Mouse (Mus musculus) embryonic fibroblast, embryonic 13.5 days (primary cell): ENCODE results near the gene Pnrc2. TPM values are rescaled to one million over a fixed set of nuclear protein-coding genes. Genes with fewer than 3 reads are reported as not detected.
A peak's percentile ranks its signal among the peaks of the same experiment; 100 is the strongest.

Experiments
- H3K27ac ChIP-seq: 2 replicates; pipeline ENCODE4 v1.5.1; 2012; ENCODE audit warnings: low read length, control low read depth, inconsistent platforms; ENCODE audit not compliant: insufficient read depth
- H3K4me1 ChIP-seq: 2 replicates; pipeline ENCODE4 v1.6.1; 2011; ENCODE audit warnings: low read length; ENCODE audit not compliant: control insufficient read depth, insufficient read depth
- H3K4me3 ChIP-seq: 2 replicates; pipeline ENCODE4 v1.5.1; 2011; ENCODE audit warnings: mild to moderate bottlenecking, control low read depth, low read length; ENCODE audit not compliant: insufficient read depth
- CTCF ChIP-seq: IDR thresholded peaks from 2 replicates; pipeline ENCODE4 v1.5.1; 2011; ENCODE audit warnings: mild to moderate bottlenecking, control low read depth, low read length, moderate library complexity, borderline replicate concordance; ENCODE audit not compliant: insufficient read depth
- POLR2A ChIP-seq: IDR thresholded peaks from 2 replicates; pipeline ENCODE4 v1.6.1; 2011; ENCODE audit warnings: low read depth, mild to moderate bottlenecking, control low read depth, low read length, moderate library complexity
- polyA plus RNA-seq: library from polyadenylated mRNA; stranded (reverse); fragments of >200 nt; gene quantifications from 2 replicates; pipeline ENCODE4 v1.2.4, GENCODE M21; 2011; ENCODE audit warnings: low read depth; ENCODE audit not compliant: missing spikeins, insufficient read length

Gene Pnrc2
- polyA plus RNA-seq, 1 experiment: 164 TPM

DNA sequence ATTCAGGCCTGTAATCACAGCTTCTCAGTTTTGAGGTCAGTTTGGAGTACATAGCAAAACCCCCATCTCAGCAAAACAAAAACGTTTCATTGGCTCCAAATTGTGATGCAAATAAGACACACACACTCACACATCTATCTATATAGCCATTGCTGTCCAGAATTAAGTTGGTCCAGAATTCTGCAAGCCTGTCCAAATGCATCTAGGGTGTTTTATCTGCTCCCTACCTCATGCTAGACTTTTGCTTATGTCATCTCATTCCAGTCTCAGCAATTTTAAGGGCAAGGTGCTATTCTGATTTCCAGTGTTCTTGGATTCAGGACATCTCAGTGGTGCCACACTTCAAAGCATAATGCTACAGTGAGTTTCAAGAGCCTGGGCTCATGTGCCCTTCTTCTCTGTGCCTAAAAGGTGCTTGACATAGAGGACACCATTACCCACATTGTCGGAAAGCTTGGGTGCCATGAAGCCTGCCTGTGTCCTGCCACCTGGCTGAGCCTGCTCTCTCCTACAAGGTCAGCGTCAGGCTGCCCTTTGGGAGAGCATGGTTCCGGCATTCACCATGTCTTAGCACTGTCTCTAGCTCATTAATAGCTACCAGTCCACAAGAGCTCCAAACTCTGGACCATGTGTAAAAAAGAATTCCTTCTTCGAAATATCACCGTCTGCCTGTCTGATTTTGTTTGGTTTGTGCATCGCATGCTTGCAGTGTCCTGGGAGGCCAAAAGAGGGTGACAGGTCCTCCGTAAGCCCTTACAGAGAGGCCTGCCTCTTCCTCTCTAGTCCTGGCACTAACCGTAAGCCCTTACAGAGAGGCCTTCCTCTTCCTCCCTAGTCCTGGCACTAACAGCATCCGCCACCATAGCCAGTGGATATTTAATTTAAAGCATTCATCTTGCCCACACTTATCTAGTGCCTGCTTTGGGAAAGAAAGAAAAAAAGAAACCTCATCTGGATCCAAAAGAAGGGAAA is 1.2 kb upstream of the Pnrc2 start:
- Histone ChIP-seq H3K4me1 (peaks cover 9% of the 10 kb centered on the region), H3K4me3 (no peak overlapping the region), H3K27ac (peak overlapping the region; percentile 99)
- TF ChIP-seq CTCF (no peak), POLR2A (peak; percentile 16; the same call in 1 of the 2 replicates)

DNA sequence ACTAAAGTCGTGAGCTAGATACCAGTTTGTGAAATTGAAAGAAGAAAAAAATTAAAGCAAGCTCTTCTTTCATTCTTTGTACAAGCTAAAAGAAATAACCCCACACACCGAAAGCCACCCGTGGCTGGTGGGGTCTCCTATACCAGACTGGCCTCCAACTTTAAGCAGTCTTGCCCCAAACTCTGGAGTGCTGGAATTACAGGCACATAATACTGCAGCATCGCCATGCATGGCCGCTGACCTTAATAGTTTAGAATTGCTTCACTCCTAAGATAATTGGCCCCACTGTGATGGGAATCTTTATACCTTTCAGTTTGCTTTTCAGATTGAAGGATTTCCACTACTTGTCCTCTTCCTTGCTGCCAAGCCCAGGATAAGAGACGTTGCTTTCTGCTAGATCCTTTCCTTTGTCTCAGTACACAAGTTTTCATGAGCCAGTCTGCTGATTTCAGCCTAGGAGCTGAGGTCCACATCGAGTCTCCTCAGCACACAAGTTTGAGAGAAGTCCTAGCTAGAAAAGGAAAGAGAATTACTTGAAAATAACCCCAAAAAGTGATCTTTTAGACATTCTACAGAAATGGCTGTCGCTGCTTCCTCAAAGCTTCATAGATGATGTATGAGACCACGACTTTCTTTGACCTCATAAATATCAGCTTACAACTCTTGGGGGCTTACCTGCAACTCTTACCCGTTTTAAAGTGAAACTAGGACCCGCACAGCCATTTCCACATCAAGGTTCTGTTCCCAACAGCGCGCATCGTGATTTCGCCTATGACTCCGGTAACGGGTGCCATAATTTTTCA is 860 bp downstream of the Pnrc2 start:
- H3K4me1 ChIP-seq: peaks cover 9% of the 10 kb centered on the region
- TF ChIP-seq CTCF (no peak), POLR2A (0 out of 2 replicates have a peak, but pooled peaks have one; percentile 9)
- H3K27ac ChIP-seq: peak overlapping the region; percentile 100
- H3K4me3 ChIP-seq: peak overlapping the region; percentile 99

DNA sequence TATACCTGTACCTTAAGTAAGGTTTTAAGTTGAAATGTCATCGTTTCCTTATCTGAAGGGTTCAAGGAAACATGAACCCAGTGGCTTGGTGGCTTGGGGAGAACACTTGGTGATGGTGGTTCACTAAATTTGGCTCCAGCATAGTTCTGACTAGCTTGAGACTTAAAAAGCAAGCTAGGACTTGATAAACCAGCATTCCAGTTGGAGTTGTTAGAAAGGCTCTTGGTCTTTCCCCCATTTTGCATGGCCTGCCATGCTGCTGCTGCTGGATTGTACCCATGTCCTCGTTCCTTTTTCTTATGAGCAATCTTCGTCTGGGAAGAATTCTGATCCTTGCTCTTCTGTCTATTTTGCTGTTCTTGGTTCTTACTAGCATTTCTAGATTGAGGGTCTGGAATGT is 1.6 kb downstream of the Pnrc2 start:
- peak overlapping the region; percentile 31 for H3K27ac ChIP-seq
- H3K4me3 ChIP-seq: peak overlapping the region; percentile 33
- peaks cover 9% of the 10 kb centered on the region for H3K4me1 ChIP-seq
- TF ChIP-seq CTCF: no peak
- peak; percentile 24; the same call in 1 of the 2 replicates for TF ChIP-seq POLR2A

DNA sequence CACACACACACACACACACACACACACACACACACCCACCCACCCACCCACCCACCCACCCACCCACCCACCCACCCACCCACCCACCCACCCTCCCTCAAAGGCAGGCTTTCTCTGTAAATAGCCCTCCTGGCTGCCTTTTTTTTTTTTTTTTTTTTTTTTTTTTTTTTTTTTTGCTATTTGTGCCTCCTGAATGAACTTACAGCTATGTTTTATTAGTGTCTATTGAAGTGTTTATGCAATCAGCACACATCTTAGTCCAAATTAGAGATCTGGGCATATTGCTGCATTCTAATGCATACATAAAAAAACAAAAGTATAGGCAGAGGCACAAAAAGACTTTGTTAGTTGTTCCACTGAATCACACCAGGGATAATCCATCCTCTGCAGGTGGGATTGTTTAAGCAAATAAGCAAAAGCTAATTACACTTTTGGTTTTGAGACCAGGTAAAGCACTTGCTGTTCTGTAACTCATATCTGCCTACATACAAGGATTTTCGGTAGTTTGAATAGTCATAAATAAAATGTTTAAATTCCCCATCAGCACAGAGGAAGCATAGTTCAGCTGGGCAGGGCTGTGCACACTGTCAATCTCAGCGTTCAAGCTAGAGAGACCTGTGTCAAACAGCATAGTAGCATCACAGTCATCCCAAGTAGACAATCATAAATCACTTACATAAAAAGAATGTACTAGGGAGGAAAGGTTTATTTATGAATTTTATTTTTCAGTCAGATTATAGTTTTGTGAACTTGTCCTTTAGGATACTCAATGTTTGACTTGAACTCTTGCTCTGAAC is 3.2 kb downstream of the Pnrc2 start:
- Histone ChIP-seq H3K4me3 (no peak overlapping the region), H3K4me1 (peaks cover 4% of the 10 kb centered on the region; the same call in 1 of the 2 replicates), H3K27ac (no peak overlapping the region)
- TF ChIP-seq CTCF (no peak), POLR2A (no peak; the same call in 1 of the 2 replicates)

DNA sequence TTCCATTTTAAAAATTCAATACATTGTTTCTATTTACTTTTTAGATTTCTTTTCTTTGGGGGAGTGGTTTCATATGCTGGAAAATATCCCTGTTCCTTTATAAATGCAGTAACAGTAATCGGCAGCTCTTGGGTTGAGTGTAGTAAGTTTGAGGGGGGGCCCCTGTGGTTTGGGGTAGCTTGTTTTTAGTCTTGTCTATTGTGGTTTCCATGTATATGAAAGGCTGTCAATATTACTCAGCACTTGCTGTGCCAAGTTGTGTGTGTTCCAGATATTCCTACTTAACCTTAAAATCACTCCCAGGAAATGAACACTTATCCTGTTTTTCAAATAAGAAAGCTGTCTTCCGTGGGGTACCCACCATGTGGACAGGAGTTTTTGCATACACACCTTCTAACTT is 4.7 kb downstream of the Pnrc2 start:
- no peak overlapping the region for H3K27ac ChIP-seq
- H3K4me1 ChIP-seq: no peaks in the 10 kb centered on the region; the same call in 1 of the 2 replicates
- no peak overlapping the region for H3K4me3 ChIP-seq
- peak; percentile 38; the same call in 1 of the 2 replicates for TF ChIP-seq POLR2A
- TF ChIP-seq CTCF: no peak

DNA sequence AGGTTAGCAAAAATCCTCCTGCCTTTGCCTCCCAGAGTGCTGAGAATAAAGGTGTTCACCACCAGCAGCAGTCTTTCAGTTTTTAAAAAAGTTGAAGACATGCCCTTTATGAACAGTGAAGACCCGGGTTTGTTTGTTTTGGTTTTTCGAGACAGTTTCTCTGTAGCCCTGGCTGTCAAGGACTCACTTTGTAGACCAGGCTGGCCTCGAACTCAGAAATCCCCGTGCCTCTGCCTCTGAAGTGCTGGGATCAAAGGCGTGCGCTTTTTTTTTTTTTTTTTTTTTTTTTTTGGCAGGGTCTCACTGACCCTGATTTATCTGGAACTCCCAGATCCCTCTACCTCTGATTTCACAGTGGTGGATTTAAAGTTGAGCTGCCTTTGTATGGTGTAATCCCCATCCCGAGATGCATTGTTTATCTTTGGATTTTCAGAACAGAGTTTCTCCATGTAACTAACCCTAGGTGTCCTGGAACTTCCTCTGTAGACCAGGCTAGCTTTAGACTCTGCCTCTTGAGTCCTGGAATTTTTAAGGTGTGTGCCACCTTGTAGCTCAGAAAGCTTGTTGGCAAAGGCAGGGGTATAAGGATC is 16.0 kb downstream of the Pnrc2 start:
- H3K4me3 ChIP-seq: peak overlapping the region; percentile 90
- no peak for TF ChIP-seq CTCF
- no peak for TF ChIP-seq POLR2A
- no peak overlapping the region for H3K27ac ChIP-seq
- H3K4me1 ChIP-seq: peaks cover 11% of the 10 kb centered on the region

DNA sequence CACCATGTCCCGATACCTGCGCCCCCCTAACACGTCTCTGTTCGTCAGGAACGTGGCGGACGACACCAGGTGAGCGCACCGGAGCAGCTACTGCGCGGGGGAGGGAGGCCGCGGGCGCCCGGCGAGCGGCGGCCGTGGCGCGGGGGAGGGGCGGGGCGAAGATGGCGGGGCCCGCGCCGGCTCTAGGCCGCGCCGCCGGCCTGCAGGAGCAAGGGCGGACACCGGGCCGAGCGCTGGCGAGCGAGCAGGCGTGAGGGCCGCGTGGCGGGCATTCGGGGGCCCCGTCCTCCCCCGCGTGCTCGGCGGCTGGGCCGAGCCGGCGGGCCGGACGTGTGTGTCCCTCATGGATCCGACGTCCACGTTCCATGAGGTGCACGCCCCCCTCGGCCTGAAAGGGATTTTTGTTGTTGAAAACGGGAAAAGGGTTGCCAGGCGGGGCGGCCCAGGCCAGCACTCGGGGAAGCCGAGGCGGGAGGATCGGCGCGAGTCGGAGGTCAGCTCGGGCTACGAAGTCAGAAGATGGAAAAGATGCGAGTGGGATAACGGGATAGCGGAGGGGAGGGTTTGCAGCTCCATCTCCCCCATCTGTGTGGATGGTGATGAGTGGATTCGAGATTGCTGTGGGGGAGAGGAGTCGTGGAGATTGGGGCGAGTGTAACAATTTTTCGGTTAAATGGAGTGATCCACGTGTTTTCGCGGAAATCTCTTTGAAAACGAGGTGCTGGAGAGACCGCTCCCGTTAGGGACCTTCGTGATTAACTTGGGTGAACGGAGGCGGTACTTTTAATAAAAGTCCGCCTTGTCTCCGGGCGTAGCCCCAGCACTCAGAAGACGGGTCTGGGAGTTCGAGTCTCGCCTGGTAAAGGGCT is 17.2 kb downstream of the Pnrc2 start:
- H3K4me3 ChIP-seq: peak overlapping the region; percentile 95
- TF ChIP-seq CTCF: no peak
- H3K4me1 ChIP-seq: peaks cover 11% of the 10 kb centered on the region
- H3K27ac ChIP-seq: peak overlapping the region; percentile 95

DNA sequence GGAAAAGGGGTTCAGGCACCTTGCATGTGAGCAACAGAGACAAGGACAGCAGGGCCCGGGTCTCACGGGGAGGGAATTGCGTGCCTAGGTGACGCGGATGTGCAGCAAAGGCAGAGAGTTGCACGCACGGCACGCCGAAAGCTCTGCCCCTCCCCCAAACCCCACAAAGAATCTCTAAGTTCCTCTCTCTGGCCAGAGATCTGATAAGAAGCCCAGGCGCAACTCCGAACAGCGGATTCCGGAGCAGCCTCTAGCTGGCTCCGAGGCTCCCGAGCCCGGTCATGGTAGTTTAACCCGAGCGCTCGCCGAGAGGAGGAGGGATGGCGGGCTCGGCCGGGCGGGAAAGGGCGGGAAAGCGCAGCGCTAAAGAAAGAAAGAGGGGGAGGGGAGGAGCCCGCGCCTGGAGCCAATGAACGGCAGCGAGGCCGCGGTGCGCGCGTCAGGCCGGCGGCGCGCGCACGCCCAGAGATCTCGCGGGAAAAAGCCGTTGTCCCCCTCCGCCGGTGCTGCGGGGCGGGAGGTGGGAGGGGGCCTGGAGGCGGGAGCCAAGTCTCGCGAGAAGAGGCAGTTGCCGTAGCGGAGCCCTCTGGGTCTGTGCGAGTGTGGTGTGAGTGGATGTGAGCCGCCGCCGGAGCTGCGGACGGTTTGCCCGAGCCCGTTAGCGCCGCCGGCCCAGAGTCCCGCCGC is 18.0 kb downstream of the Pnrc2 start, which contains the start of gene Srsf10:
Srsf10 (plus strand) TSS at position 212 of the 687 bp plus-strand sequence.
- TF ChIP-seq CTCF: no peak
- peak; percentile 86 for TF ChIP-seq POLR2A

More for the DNA sequence above, 18.0 kb downstream of the Pnrc2 start, which contains the start of gene Srsf10:
- Histone ChIP-seq H3K27ac (peak within 1 kb of the TSS; percentile 95), H3K4me3 (peak within 1 kb of the TSS; percentile 95), H3K4me1 (peaks cover 7% of the 10 kb centered on the region)
